Mouse (Mus musculus): ENCODE data around the gene Tmem45b.
A peak's percentile ranks its signal among the peaks of the same experiment; 100 is the strongest.

Tmem45b gene

GRCm38 (mm10) chr9:31405217-31405616 is 59.0 kb downstream of the Tmem45b start:
- DNase-seq (ENCODE audit: low read depth in 2 of 2, low spot score in 2 of 2) = peak; percentile 7 to 8

- DNase-seq (ENCODE audit: low read depth in 2 of 2, low spot score in 2 of 2) = no peak
Measured at GRCm38 (mm10) chr9:31404311-31404710, 60.0 kb downstream of the Tmem45b start.

GRCm38 (mm10) chr9:31400441-31400840 is 63.8 kb downstream of the Tmem45b start:
- DNase-seq (ENCODE audit: low read depth in 2 of 2, low spot score in 2 of 2) = peak; percentile 40 to 69

- no peak for DNase-seq (ENCODE audit: low read depth in 2 of 2, low spot score in 2 of 2)
Measured at GRCm38 (mm10) chr9:31387206-31387605, 77.1 kb downstream of the Tmem45b start.

- peak; percentile 49 to 62 for DNase-seq (ENCODE audit: low read depth in 2 of 2, low spot score in 2 of 2)
Measured at GRCm38 (mm10) chr9:31386368-31387180, 77.7 kb downstream of the Tmem45b start.

- DNase-seq (ENCODE audit: low read depth in 2 of 2, low spot score in 2 of 2) = peak; percentile 96 to 97
Measured at GRCm38 (mm10) chr9:31385947-31386354, 78.3 kb downstream of the Tmem45b start, which contains the start of gene Nfrkb. Nfrkb (plus strand) TSS chr9:31386192.

GRCm38 (mm10) chr9:31385500-31385869 is 78.8 kb downstream of the Tmem45b start:
- DNase-seq (ENCODE audit: low read depth in 2 of 2, low spot score in 2 of 2) = no peak

- no peak for DNase-seq (ENCODE audit: low read depth in 2 of 2, low spot score in 2 of 2)
Measured at GRCm38 (mm10) chr9:31384786-31385499, 79.3 kb downstream of the Tmem45b start.

- DNase-seq (ENCODE audit: low read depth in 2 of 2, low spot score in 2 of 2) = no peak
Measured at GRCm38 (mm10) chr9:31376661-31377060, 87.6 kb downstream of the Tmem45b start.
